Comparison of ENCODE assay signal across 8 mouse cellular contexts in the genomic region with DNA sequence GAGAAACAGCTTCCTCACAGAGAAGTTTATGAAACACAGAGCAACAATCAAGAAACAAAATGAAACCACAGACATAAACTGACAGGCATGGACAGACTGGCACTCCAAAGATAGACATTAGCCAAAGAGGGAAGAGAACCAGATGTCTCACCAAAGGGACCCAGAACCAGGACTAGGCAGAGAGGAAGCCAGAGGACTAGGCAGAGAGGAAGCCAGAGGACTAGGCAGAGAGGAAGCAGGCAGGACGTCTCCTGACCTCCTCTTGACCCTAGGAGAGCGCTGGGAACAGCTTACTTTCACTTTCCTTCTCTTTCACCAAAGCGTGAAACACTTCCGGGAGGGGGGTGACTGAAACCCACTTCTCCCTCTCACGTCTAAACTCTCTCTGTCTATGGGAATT. TPM values are rescaled to one million over a fixed set of nuclear protein-coding genes. Genes with fewer than 3 reads are reported as not detected.
A peak's percentile ranks its signal among the peaks of the same experiment; 100 is the strongest.
DNase-seq lines count a peak whose midpoint lies in the region; ATAC-seq and TF ChIP-seq lines count a peak whose summit lies in the region.

No protein-coding gene starts in this region.

- H3K27me3 ChIP-seq in heart, embryonic 16.5 days (ENCODE audit: control insufficient read depth, insufficient read depth, low read length) = no peaks in the 10 kb centered on the region
- no peaks in the 10 kb centered on the region for H3K27me3 ChIP-seq in limb, embryonic 14.5 days (ENCODE audit: control insufficient read depth, insufficient read depth, low read length)

- peak overlapping the region; percentile 50 for H3K4me3 ChIP-seq in bone marrow macrophage, adult 2 months (ENCODE audit: insufficient read depth, low read length)
- H3K4me3 ChIP-seq in heart, embryonic 16.5 days (ENCODE audit: low read length) = peak overlapping the region; percentile 48
- no peak overlapping the region for H3K4me3 ChIP-seq in limb, embryonic 14.5 days (replicated peaks; ENCODE audit: low read length)

- no peak for TF ChIP-seq CTCF in bone marrow macrophage, adult 2 months (IDR thresholded peaks at IDR 0.05; ENCODE audit: low read depth, low read length)

- DNase-seq in embryo, embryonic 10 days (ENCODE audit: low spot score) = peak; percentile 67
- no peak for DNase-seq in embryo, embryonic 9.5 days (ENCODE audit: extremely low spot score)
- peak; percentile 49 for DNase-seq in limb, embryonic 14.5 days (ENCODE audit: low spot score)
- DNase-seq in naive thymus-derived CD4-positive, alpha-beta T cell, adult 2 months (ENCODE audit: low read depth) = peak; percentile 76
- DNase-seq in urinary bladder, postnatal 36 days (ENCODE audit: low spot score in 2 of 2) = peak; percentile 41 to 64
- no peak for DNase-seq in left cerebral cortex, adult 11 months (ENCODE audit: low spot score)

- TF ChIP-seq POLR2A in bone marrow macrophage, adult 2 months (IDR thresholded peaks at IDR 0.05; ENCODE audit: borderline replicate concordance, low read depth, low read length) = no peak
- TF ChIP-seq POLR2A in limb, embryonic 14.5 days (IDR thresholded peaks at IDR 0.05; ENCODE audit: borderline replicate concordance, extremely low read depth, insufficient read depth, insufficient read length) = no peak

- H3K4me1 ChIP-seq in bone marrow macrophage, adult 2 months (ENCODE audit: control insufficient read depth, insufficient read depth, low read length) = peaks cover 33% of the 10 kb centered on the region
- H3K4me1 ChIP-seq in heart, embryonic 16.5 days (ENCODE audit: control insufficient read depth, insufficient read depth, low read length) = peaks cover 3% of the 10 kb centered on the region; the same call in 1 of the 2 replicates
- no peaks in the 10 kb centered on the region for H3K4me1 ChIP-seq in limb, embryonic 14.5 days (ENCODE audit: control insufficient read depth, insufficient read depth, low read length)

- peak overlapping the region; percentile 69 for H3K4me2 ChIP-seq in heart, embryonic 16.5 days (ENCODE audit: low read depth, low read length)
- H3K4me2 ChIP-seq in limb, embryonic 14.5 days (replicated peaks; ENCODE audit: low read depth, low read length, severe bottlenecking) = peak overlapping the region; percentile 25

- WGBS in heart, embryonic 16.5 days = 4% methylated on average over 5 of the region's 5 CpGs
- WGBS in limb, embryonic 14.5 days = 8% methylated on average over 5 of the region's 5 CpGs

- no peaks in the 10 kb centered on the region for H3K36me3 ChIP-seq in heart, embryonic 16.5 days (ENCODE audit: control insufficient read depth, insufficient read depth)
- no peaks in the 10 kb centered on the region for H3K36me3 ChIP-seq in limb, embryonic 14.5 days (ENCODE audit: control insufficient read depth, insufficient read depth, low read length)

- H3K9ac ChIP-seq in heart, embryonic 16.5 days (ENCODE audit: low read length) = peak overlapping the region; percentile 68
- H3K9ac ChIP-seq in limb, embryonic 14.5 days (ENCODE audit: low read depth, low read length, severe bottlenecking) = no peak overlapping the region; the same call in 1 of the 2 replicates

- no peaks in the 10 kb centered on the region for H3K9me3 ChIP-seq in heart, embryonic 16.5 days (replicated peaks; ENCODE audit: control insufficient read depth, low read length)
- no peaks in the 10 kb centered on the region for H3K9me3 ChIP-seq in limb, embryonic 14.5 days (ENCODE audit: control insufficient read depth, low read length)

- H3K27ac ChIP-seq in bone marrow macrophage, adult 2 months (ENCODE audit: insufficient read depth, low read depth, low read length) = peak overlapping the region; percentile 51
- H3K27ac ChIP-seq in heart, embryonic 16.5 days (ENCODE audit: low read length) = peak overlapping the region; percentile 63
- no peak overlapping the region for H3K27ac ChIP-seq in limb, embryonic 14.5 days (replicated peaks; ENCODE audit: low read depth, low read length)

- peak; percentile 63; the same call in 1 of the 2 replicates for ATAC-seq in heart, embryonic 16.5 days (replicated peaks; ENCODE audit: extremely low read depth, insufficient read depth, low FRiP score)
- ATAC-seq in limb, embryonic 14.5 days (ENCODE audit: low FRiP score, low read depth) = no peak

RNA-seq across cellular contexts. Expression of gene Ccdc88b, which starts 11.3 kb away (rescaled TPM):
- polyA plus RNA-seq in bone marrow macrophage, adult 2 months (2012; ENCODE audit: insufficient read depth, insufficient read length, missing spikeins) = 31.8 and 33.2 TPM in 2 replicates
- polyA plus RNA-seq in heart, embryonic 16.5 days (2015; fragmentation: Nextera tagmentation; extraction: Ambion mirVana) = 1.00 and 3.8 TPM in 2 replicates
- 1.8 and 2.2 TPM in 2 replicates for polyA plus RNA-seq in limb, embryonic 14.5 days (2012; rRNA removed)
- 0.69 and 0.75 TPM in 2 replicates for polyA plus RNA-seq in limb, embryonic 14.5 days (2014; fragmentation: Nextera tagmentation; extraction: Ambion mirVana)

RNA-seq across cellular contexts. Expression of gene Rps6ka4, which starts 28.9 kb away (rescaled TPM):
- 17.9 and 20.5 TPM in 2 replicates for polyA plus RNA-seq in bone marrow macrophage, adult 2 months (2012; ENCODE audit: insufficient read depth, insufficient read length, missing spikeins)
- 20.0 and 20.5 TPM in 2 replicates for polyA plus RNA-seq in heart, embryonic 16.5 days (2015; fragmentation: Nextera tagmentation; extraction: Ambion mirVana)
- polyA plus RNA-seq in limb, embryonic 14.5 days (2012; rRNA removed) = 19.4 and 22.9 TPM in 2 replicates
- polyA plus RNA-seq in limb, embryonic 14.5 days (2014; fragmentation: Nextera tagmentation; extraction: Ambion mirVana) = 25.2 and 27.4 TPM in 2 replicates

RNA-seq across cellular contexts. Expression of gene Trmt112, which starts 40.1 kb away (rescaled TPM):
- 71.2 and 82.0 TPM in 2 replicates for polyA plus RNA-seq in bone marrow macrophage, adult 2 months (2012; ENCODE audit: insufficient read depth, insufficient read length, missing spikeins)
- polyA plus RNA-seq in heart, embryonic 16.5 days (2015; fragmentation: Nextera tagmentation; extraction: Ambion mirVana) = 80.0 and 93.0 TPM in 2 replicates
- polyA plus RNA-seq in limb, embryonic 14.5 days (2012; rRNA removed) = 163 and 164 TPM in 2 replicates
- polyA plus RNA-seq in limb, embryonic 14.5 days (2014; fragmentation: Nextera tagmentation; extraction: Ambion mirVana) = 163 and 167 TPM in 2 replicates

RNA-seq across cellular contexts. Expression of gene Prdx5, which starts 40.6 kb away (rescaled TPM):
- polyA plus RNA-seq in bone marrow macrophage, adult 2 months (2012; ENCODE audit: insufficient read depth, insufficient read length, missing spikeins) = 349 and 382 TPM in 2 replicates
- 383 and 415 TPM in 2 replicates for polyA plus RNA-seq in heart, embryonic 16.5 days (2015; fragmentation: Nextera tagmentation; extraction: Ambion mirVana)
- 145 and 173 TPM in 2 replicates for polyA plus RNA-seq in limb, embryonic 14.5 days (2012; rRNA removed)
- polyA plus RNA-seq in limb, embryonic 14.5 days (2014; fragmentation: Nextera tagmentation; extraction: Ambion mirVana) = 245 and 269 TPM in 2 replicates

RNA-seq across cellular contexts. Expression of gene Esrra, which starts 52.3 kb away (rescaled TPM):
- 35.3 and 41.6 TPM in 2 replicates for polyA plus RNA-seq in bone marrow macrophage, adult 2 months (2012; ENCODE audit: insufficient read depth, insufficient read length, missing spikeins)
- 43.4 and 48.2 TPM in 2 replicates for polyA plus RNA-seq in heart, embryonic 16.5 days (2015; fragmentation: Nextera tagmentation; extraction: Ambion mirVana)
- 20.3 and 25.5 TPM in 2 replicates for polyA plus RNA-seq in limb, embryonic 14.5 days (2012; rRNA removed)
- polyA plus RNA-seq in limb, embryonic 14.5 days (2014; fragmentation: Nextera tagmentation; extraction: Ambion mirVana) = 3.4 and 5.1 TPM in 2 replicates

Comparison
In these comparisons a context has a peak if more than half of its experiments do, and no peak if none do; other contexts are left out.
1. DNase-seq: peak in embryo, embryonic 10 days (single experiment), limb, embryonic 14.5 days (single experiment), naive thymus-derived CD4-positive, alpha-beta T cell, adult 2 months (single experiment) and urinary bladder, postnatal 36 days (2 of 2); none in embryo, embryonic 9.5 days (single experiment) and left cerebral cortex, adult 11 months (single experiment).